Mouse (Mus musculus): ENCODE measurements around the gene Fbxo3. TPM values are rescaled to one million over a fixed set of nuclear protein-coding genes. Genes with fewer than 3 reads are reported as not detected.
"Not testable (repeated sequence)": the region's sequence is repeated elsewhere in the genome, so short reads cannot be mapped to it uniquely, and the experiment has no call there.

The Fbxo3 gene
- 10 to 100 TPM; 54.1 to 55.5 TPM for total RNA-seq (2021)
- long read RNA-seq, experiment 1, full-length matches to known transcripts: 139 of 165 reads
- long read RNA-seq, experiment 1, partial matches to known transcripts: 4 of 165 reads
- long read RNA-seq, experiment 1, other reads (novel, unspliced or antisense): 22 of 165 reads
- long read RNA-seq, experiment 2, full-length matches to known transcripts: 121 of 149 reads
- long read RNA-seq, experiment 2, partial matches to known transcripts: 4 of 149 reads
- long read RNA-seq, experiment 2, other reads (novel, unspliced or antisense): 24 of 149 reads

DNA sequence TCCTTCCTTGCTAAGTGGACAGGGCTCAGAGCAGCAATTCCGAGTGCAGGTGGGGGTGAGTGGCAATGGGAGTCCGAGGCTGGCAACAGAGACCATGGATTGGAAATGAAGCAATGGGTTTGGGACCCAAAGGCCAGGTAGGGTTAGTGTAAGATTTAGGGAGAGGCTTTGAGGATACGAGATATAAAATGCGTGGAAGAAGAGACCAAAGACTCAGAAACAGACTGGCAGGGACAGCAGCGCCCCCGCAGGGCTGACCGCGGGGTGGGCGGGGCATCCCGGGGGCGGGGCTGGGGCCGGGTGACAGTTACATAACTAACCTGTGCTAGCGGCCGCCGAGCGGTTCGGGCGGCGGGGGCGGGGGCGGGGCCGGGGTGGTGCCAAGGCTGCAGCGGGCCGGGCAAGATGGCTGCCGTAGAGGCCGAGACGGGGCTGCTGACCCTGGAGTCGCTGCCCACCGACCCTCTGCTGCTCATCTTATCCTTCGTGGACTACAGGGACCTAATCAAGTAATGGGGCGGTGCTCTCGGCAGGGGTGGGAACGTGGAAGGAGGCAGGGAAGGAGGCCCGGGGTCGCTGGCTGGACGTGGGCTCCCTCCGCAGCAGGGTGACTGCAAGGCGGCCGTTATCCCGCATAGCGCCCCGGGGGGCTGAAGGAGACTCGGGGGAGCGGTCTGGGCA lies at the start of gene Fbxo3:
TSS of gene Fbxo3 (plus strand) at position 264 of the 681 bp plus-strand sequence.
- intact Hi-C loops (cut with DNase I): no loop called here
- peak; percentile 86 to 90 for DNase-seq

DNA sequence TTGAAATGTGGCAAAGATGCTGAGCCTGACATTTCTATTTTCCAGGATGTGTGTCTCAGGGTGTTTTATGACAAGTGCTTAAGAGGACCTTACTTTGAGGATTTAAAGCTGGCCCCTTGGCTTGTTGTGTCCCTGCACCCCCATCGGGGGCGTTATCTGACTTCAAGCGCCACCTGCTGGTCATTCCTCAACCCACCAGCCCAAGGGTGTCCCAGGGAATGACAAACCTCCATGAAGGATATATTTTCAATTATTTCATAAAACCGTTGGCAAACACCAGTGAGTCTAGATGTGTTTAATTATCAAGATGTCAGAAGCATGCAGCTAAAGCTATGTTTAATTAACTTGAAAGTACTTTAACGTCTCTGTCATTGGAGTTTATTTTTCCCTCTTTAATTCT lies 45.3 kb upstream of the Fbxo3 start:
- peak; percentile 86 to 91 for DNase-seq
- intact Hi-C loops (cut with DNase I): loop anchor here (1.0 to 5.0 kb wide), 2 partner anchors 110 to 415 kb away; partner anchors contain the start of gene Abtb2

DNA sequence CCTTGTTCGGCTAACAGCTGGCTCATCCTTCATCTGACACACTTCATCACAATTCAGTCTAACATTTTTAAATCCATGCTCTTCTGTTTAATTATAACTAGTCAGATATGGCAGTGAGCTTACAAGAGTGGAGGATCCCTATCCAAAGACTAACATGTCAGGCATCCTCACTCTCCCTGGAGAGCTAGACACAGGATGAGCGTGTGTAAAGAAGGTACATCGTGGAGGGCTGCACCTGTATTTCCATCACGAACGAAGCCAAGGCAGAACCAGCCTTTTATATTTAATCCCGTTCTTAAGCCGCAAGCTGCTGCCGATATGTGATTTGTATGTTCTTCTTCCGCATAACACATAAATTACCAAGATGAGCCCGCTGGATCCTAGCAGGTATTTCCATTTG lies 44.4 kb upstream of the Fbxo3 start:
- intact Hi-C loops (cut with DNase I): loop anchor here (5.0 kb wide), 1 partner anchor 416 kb away; the partner anchor contains the start of gene Abtb2
- no peak for DNase-seq

DNA sequence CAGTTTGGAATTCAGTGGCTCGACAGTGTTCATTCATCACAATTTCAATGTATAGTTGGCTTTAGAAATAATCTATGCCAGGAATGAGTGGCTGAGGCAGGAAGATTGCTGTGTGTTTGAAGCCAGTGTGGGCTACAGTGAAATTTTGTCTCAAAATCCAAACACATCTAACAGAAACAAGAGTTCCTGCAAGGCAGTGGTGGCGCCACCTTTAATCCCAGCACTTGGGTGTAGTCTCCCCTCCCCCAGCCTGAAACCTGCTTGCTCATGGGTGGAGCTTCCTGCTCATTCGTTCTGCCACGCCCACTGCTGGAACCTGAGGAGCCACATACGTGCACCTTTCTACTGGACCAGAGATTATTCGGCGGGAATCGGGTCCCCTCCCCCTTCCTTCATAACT lies 39.9 kb upstream of the Fbxo3 start:
- intact Hi-C loops (cut with DNase I); DNase-seq: not testable (repeated sequence)

DNA sequence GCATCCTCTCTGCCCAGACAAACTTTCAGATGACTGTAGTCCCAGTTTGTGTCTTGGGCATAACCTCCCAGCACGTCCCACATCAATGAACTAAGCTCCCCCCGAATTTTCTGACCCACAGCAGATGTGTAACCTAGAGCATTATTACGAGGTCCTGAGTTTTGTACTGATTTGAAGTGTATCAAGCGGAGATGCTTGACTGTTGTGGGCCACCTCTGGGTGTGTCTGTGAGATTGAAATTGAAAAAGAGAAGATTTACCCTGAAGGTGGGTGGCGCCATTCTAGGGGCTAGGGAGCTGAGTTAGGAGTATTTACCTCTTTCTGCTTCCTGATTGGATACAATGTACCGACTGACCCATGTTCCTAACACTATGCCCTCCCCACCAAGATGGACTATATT lies 37.8 kb upstream of the Fbxo3 start:
- intact Hi-C loops (cut with DNase I): no loop called here
- no peak for DNase-seq

DNA sequence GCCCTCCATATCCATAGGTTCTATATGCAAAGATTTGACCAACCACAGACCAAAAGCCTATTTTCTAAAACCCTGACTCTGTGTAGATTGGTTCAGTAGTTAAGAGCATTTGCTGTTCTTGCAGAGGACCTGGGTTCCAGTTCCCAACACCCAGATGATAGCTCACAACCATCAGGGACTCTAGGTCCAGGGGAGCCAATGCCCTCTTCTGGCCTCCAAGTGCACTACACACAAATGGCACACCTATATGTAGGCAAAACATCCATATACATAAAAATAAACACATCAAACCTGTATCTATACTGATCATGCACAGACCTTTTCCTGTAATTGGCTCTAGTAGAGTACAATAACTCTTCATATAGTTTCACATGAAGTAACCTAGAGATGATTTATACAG lies 36.2 kb upstream of the Fbxo3 start:
- DNase-seq: no peak
- intact Hi-C loops (cut with DNase I): no loop called here

DNA sequence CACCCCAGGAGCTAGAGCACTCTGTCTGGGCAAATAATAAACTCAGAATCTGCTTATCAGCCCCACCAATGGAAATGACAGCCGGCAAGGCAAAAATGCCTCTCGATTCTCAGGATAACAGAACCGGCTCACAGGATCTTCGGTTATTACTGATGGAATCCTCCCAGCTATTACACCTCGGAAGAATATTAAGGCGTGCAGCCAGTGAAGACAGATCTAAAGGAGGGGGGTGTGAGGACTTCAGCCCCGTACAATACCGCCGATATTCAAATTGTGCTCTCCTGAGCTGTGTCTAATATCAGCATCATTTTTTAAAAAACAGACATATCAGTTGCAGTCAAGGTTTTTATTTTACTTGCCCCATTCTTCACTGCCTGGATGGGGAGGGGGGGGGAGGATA lies 35.4 kb upstream of the Fbxo3 start:
- DNase-seq: no peak
- intact Hi-C loops (cut with DNase I): no loop called here

DNA sequence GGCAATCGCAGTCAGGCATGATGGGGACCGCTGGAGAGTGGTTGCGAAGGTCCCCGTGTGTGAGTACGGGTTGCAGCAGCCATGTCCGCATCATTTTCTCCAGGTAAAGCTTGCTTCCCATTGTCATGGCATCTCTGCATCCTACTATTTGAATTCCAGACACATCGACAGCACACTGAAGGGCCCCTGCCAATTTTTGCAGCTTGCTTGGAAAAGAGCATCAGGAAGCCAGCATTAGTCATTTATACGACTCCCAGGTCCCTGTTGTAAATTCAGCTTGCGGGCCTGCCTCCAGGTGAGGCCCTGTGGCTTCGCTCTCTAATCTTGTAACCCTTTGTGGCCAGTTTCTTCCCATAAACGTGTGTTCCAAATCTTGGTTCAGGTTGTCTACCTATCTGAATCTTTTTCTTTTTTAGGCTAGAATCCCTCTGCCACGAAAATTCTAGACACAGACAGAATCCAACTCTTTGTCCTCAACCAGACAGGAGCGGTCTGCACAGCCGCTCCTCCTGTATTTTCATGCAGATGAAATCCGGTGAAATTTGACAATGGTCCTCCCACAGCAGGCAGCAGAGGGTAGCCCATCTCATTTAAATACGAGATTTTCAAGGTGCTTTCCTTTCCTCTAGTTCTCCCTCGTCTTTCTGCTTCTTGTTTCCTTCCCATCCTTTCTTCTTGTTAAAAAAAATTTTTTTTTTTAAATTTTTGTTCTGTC lies 34.7 kb upstream of the Fbxo3 start:
- intact Hi-C loops (cut with DNase I): no loop called here
- DNase-seq: no peak

DNA sequence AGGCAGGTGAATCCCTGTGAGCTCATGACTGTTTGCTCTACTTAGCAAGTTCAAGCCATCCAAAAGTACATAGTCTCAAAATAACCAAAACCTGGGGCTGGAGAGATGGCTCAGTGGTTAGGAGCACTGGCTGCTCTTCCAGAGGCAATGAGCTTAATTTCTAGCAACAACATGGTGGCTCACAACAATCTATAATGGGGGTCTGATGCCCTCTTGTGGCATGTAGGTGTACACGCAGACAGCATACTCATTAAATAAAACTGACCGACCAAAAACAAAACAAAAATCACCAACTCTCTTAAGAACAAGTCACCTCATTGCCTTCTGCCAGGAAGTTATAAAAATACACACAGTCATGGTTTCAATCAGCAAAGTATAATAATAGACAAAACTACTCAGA lies 26.4 kb upstream of the Fbxo3 start:
- DNase-seq: peak in 1 of 2 experiments; percentile 16
- intact Hi-C loops (cut with DNase I): no loop called here

DNA sequence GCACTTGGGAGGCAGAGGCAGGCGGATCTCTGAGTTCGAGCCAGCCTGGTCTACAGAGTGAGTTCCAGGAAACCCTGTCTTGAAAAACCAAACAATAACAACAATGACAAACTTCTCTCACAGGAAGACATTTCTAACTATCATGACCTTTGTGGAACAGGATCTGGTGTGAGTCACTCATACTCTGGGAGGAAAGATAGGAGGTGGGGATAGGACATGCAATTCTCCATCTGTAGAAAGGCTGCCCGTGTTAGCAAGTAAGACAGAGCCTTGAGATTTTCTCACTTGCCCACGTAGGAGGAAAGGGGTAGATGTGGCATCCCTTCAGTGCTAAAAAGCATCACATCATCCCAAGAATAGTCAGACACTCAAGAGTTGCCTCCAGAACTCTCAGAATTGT lies 25.7 kb upstream of the Fbxo3 start:
- intact Hi-C loops (cut with DNase I): no loop called here

DNA sequence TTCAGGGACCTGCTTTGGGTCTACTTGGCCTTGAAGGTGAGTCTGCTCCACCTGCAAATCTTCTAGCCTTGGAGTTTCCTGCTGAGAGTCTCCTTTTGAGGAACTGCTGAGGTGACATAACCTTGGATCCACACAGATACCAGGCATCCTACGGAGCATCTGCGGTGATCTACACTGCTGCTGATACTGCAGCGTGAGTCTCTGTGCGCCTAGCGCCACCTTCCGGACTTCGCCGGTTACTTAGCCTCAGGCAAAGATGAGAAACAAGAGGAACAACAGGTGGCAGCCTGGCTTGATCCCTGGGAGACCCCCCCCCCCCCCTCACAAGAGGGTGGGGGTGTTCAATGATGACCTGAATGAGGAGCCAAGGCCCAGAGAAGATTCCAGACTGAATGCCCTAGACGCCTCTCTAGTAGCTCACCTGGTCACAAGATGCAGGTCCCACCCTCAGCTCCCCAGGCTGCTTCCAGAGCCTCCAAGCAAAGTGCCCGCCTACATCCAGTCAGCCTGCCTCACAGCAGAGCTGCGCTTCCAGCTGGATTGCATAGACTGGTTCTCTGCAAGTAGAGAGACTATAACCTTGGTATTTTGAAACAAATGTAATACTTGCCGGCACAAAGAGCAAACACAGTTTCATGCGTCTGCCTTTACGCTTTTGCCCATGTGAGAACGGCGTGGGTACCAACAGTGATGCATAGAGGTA lies 24.7 kb upstream of the Fbxo3 start:
- DNase-seq: peak; percentile 36 to 61

More for the DNA sequence above, 25.7 kb upstream of the Fbxo3 start:
- no peak for DNase-seq

DNA sequence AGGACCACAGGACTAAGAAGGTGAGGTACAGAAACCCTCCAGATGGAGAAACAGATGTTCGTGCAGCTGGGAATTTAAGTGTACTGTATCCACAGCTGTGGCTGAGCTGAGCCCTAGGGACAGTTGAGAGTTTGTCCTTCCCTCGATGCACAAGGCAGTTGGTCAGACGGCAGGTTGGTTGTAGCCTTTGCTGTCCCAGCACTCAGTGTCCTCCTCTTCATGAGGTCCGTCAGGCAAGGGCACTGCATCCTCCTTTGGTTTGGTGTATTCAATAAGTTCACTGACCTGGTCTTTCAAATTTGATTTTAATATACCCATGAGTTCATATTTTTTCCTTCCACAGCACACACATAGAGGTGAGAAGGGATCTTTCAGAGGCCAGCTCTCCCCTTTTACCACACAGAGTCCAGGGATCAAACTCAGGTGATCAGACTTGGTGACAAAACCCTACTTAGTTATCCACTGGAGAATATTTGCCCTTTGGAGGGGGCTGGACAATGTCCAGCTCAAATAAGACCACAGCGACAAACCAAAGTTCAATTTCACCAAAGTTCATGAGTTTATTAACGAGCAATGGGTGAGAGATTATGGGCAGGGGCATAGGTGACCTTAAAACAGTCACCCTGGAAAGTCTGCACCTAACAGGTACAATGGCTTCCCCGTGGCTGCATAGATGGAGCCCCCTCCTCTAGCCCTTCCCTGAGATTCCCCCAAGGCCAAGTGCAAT lies 19.6 kb upstream of the Fbxo3 start:
- DNase-seq: no peak
- intact Hi-C loops (cut with DNase I): no loop called here

More for the DNA sequence above, 24.7 kb upstream of the Fbxo3 start:
- intact Hi-C loops (cut with DNase I): no loop called here

DNA sequence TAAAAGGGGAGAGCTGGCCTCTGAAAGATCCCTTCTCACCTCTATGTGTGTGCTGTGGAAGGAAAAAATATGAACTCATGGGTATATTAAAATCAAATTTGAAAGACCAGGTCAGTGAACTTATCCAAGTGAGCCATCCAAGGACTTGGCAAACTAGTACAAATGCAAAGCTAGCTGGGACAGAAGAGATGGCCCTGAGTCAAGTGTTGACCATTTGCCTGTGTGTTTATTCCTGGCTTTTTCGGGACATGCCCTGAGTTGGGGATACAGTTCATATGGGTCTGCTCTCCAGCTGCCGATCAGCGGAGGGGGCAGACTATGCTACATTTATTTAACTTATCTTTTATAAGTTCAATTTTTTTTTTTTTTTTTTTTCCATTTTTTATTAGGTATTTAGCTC lies 18.7 kb upstream of the Fbxo3 start:
- intact Hi-C loops (cut with DNase I); DNase-seq: not testable (repeated sequence)

DNA sequence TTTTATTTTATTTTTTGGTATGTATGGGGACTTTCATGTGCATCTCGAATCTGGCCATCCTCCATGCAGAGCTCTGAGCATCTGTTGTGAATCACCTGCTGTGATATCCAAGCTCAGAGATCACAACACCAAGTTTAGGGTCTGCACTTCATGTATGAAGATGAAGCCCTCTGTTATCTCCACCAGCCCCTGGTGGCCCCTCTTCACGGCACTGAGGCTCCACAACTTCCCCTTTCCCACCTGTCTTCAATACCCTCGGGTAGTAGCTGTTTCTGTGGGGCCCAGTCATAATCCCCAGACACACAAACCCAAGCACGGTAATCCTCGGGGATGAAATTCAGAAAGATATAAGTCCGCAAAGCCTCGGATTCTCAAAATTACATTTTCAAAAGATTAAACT lies 4.4 kb upstream of the Fbxo3 start:
- no peak for DNase-seq
- intact Hi-C loops (cut with DNase I): no loop called here

DNA sequence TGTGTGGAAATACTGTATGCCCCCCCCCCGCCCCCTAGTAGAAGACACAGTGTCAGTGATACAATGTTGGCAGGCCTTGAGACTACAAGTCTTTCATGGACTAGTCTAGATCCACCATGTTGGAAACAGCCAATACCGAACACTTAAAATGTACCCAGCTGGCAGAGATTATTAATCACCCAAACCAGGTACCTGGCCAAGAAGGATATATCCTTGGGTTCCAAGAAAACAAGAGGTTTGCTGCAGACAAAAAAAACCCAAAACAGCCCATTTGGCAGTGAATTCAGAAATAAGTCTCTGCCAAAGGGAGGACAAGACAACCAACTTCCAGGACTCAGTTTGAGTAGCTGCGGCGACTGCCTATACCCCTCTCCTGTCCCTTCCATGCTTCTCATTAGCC lies 2.9 kb upstream of the Fbxo3 start:
- no peak for DNase-seq
- intact Hi-C loops (cut with DNase I): no loop called here

DNA sequence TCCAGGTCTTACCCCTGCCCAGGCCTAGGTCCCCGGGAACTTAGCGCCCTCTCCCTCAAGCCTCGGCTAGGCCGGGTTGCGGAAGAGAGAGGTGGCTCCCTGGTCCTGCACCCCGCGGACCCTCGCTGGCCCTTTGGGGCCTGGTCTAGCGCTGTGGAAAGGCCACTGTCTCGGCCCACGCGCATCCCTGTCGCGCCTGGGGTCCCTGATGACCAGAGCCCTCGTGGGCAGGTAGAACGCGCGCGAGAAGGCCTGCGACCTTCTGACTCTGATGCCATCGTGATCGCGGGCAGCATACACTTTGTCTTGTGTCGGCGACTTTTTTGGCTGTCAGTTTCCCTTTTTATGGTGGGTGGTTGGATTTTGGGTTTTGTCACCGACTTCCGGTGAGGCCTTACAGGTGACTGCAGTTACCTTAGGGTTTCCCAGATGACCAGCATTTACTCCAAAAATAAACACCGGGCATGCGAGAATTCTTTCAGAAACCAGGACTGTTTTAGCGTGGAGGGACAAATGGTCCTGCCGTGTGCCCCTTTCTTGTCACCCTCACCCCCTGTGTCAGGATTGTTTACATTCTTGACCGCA lies 710 bp downstream of the Fbxo3 start, which contains the start of gene 4931422A03Rik:
TSS of gene 4931422A03Rik (minus strand) at position 223 of the 585 bp plus-strand sequence.
- intact Hi-C loops (cut with DNase I): no loop called here
- DNase-seq: no peak

DNA sequence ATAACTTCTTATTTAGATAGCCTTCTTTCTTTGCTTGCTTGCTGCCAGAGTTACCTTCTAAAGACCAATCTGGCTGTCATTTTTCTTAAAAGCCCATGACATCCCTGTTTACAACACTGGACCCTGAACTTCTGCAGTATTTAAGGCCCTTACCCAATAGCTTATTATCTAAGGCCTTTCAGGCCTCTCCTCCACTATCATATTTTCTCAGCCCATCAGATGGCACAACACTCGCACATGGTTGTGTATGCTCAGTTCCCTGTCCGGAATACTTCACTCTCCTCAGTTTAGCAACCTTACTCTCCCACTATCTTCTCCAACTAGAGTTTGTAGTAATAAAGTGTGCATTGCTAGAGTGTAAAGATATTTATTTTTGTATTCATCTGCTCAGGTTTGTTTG lies 1.6 kb downstream of the Fbxo3 start:
- intact Hi-C loops (cut with DNase I): no loop called here
- DNase-seq: no peak

DNA sequence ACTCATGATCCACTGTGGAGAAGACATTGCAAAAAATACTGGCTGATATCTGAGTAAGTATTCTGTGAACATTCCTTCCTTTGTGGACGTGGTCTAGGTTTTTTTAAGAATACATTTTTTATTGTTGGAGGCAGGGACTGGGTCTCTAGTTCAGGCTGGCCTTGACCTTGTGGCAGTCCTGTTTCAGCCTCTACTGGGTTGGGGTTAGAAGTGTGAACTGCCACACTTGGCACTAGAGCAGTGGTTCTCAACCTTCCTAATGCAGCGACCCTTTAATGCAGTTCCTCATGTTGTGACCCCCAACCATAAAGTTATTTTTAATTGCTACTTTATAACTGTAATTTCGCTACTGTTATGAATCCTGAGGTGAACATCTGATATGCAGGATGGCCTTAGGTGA lies 2.9 kb downstream of the Fbxo3 start:
- intact Hi-C loops (cut with DNase I): loop anchor here (10.0 kb wide), 2 partner anchors 64 to 554 kb away; partner anchors contain the start of gene Cd59a
- no peak for DNase-seq

DNA sequence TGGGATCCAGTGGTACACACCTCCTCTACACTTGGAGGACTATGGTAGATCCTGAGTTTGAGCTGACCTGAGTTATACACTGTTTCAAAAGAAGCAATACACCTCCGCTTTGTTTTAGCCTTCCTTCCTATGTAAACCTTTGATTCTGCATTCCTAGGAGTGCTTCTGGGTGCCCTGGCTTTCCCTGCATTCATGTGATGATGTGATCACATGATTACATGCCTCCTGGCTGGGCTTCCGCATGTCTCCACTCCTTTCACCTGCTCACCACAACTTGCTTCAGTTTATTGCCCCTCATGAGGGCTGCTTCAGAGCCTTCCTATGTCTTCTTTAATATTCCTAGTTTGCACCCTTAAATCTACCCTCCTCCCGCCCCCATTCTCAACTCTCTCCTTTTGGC lies 4.5 kb downstream of the Fbxo3 start:
- intact Hi-C loops (cut with DNase I): loop anchor here (10.0 kb wide), 2 partner anchors 63 to 553 kb away; partner anchors contain the start of gene Cd59a
- DNase-seq: no peak

Data from heart, postnatal 14 days (tissue).